Mouse (Mus musculus): ENCODE measurements around the gene Ube2q2.
"Not testable (repeated sequence)": the region's sequence is repeated elsewhere in the genome, so short reads cannot be mapped to it uniquely, and the experiment has no call there.

The Ube2q2 gene

GRCm38 (mm10) chr9:55172195-55172685 is 23.6 kb downstream of the Ube2q2 start:
- DNase-seq (ENCODE audit: low spot score): no peak

GRCm38 (mm10) chr9:55174235-55174634 is 25.6 kb downstream of the Ube2q2 start:
- DNase-seq (ENCODE audit: low spot score): no peak

- no peak for DNase-seq (ENCODE audit: low spot score)
Observed at GRCm38 (mm10) chr9:55195876-55196275, 47.2 kb downstream of the Ube2q2 start.

- no peak for DNase-seq (ENCODE audit: low spot score)
Observed at GRCm38 (mm10) chr9:55198260-55198659, 49.6 kb downstream of the Ube2q2 start.

- DNase-seq (ENCODE audit: low spot score): no peak
Observed at GRCm38 (mm10) chr9:55199348-55199747, 50.7 kb downstream of the Ube2q2 start.

GRCm38 (mm10) chr9:55208458-55208789 is 59.8 kb downstream of the Ube2q2 start:
- peak; percentile 9 for DNase-seq (ENCODE audit: low spot score)

- peak; percentile 76 for DNase-seq (ENCODE audit: low spot score)
Observed at GRCm38 (mm10) chr9:55208790-55209481, 60.3 kb downstream of the Ube2q2 start, which contains the start of gene Fbxo22. Gene Fbxo22, plus strand, starts transcription at chr9:55208925.

- no peak for DNase-seq (ENCODE audit: low spot score)
Observed at GRCm38 (mm10) chr9:55211611-55212010, 63.0 kb downstream of the Ube2q2 start.

- DNase-seq (ENCODE audit: low spot score): no peak
Observed at GRCm38 (mm10) chr9:55213396-55213795, 64.7 kb downstream of the Ube2q2 start.

GRCm38 (mm10) chr9:55215056-55215455 is 66.4 kb downstream of the Ube2q2 start:
- no peak for DNase-seq (ENCODE audit: low spot score)

GRCm38 (mm10) chr9:55215648-55216047 is 67.0 kb downstream of the Ube2q2 start:
- no peak for DNase-seq (ENCODE audit: low spot score)

- DNase-seq (ENCODE audit: low spot score): no peak
Observed at GRCm38 (mm10) chr9:55216078-55216477, 67.4 kb downstream of the Ube2q2 start.

GRCm38 (mm10) chr9:55217381-55217780 is 68.7 kb downstream of the Ube2q2 start:
- no peak for DNase-seq (ENCODE audit: low spot score)

GRCm38 (mm10) chr9:55225165-55225737 is 76.6 kb downstream of the Ube2q2 start:
- DNase-seq (ENCODE audit: low spot score): no peak

GRCm38 (mm10) chr9:55226251-55226650 is 77.6 kb downstream of the Ube2q2 start:
- no peak for DNase-seq (ENCODE audit: low spot score)

GRCm38 (mm10) chr9:55228149-55228548 is 79.5 kb downstream of the Ube2q2 start:
- no peak for DNase-seq (ENCODE audit: low spot score)

GRCm38 (mm10) chr9:55229010-55229409 is 80.4 kb downstream of the Ube2q2 start:
- no peak for DNase-seq (ENCODE audit: low spot score)

- no peak for DNase-seq (ENCODE audit: low spot score)
Observed at GRCm38 (mm10) chr9:55231544-55231943, 82.9 kb downstream of the Ube2q2 start.

- DNase-seq (ENCODE audit: low spot score): no peak
Observed at GRCm38 (mm10) chr9:55232110-55232509, 83.5 kb downstream of the Ube2q2 start.

GRCm38 (mm10) chr9:55232586-55232985 is 83.9 kb downstream of the Ube2q2 start:
- no peak for DNase-seq (ENCODE audit: low spot score)

GRCm38 (mm10) chr9:55233076-55233475 is 84.4 kb downstream of the Ube2q2 start:
- DNase-seq (ENCODE audit: low spot score): not testable (repeated sequence)

- no peak for DNase-seq (ENCODE audit: low spot score)
Observed at GRCm38 (mm10) chr9:55236235-55237165, 87.8 kb downstream of the Ube2q2 start.

- no peak for DNase-seq (ENCODE audit: low spot score)
Observed at GRCm38 (mm10) chr9:55240852-55241251, 92.2 kb downstream of the Ube2q2 start.
